Mouse (Mus musculus): ENCODE measurements around the gene Mpzl1.

Gene Mpzl1

GRCm38 (mm10) chr1:165655482-165655881, 21.1 kb upstream of the Mpzl1 start:
- DNase-seq (ENCODE audit: low spot score) = no peak

GRCm38 (mm10) chr1:165655022-165655421, 20.7 kb upstream of the Mpzl1 start:
- no peak for DNase-seq (ENCODE audit: low spot score)

GRCm38 (mm10) chr1:165653126-165653885, 19.0 kb upstream of the Mpzl1 start:
- no peak for DNase-seq (ENCODE audit: low spot score)

GRCm38 (mm10) chr1:165652507-165652906, 18.2 kb upstream of the Mpzl1 start:
- no peak for DNase-seq (ENCODE audit: low spot score)

GRCm38 (mm10) chr1:165651158-165651557, 16.8 kb upstream of the Mpzl1 start:
- DNase-seq (ENCODE audit: low spot score) = no peak

GRCm38 (mm10) chr1:165645102-165645501, 10.8 kb upstream of the Mpzl1 start:
- DNase-seq (ENCODE audit: low spot score) = no peak

- no peak for DNase-seq (ENCODE audit: low spot score)
Measured at GRCm38 (mm10) chr1:165643735-165644134, 9.4 kb upstream of the Mpzl1 start.

GRCm38 (mm10) chr1:165642780-165643311, 8.5 kb upstream of the Mpzl1 start:
- DNase-seq (ENCODE audit: low spot score) = peak; percentile 28

- DNase-seq (ENCODE audit: low spot score) = peak; percentile 80
Measured at GRCm38 (mm10) chr1:165641786-165642771, 7.7 kb upstream of the Mpzl1 start.

- DNase-seq (ENCODE audit: low spot score) = peak; percentile 91
Measured at GRCm38 (mm10) chr1:165641271-165641771, 7.0 kb upstream of the Mpzl1 start.

- no peak for DNase-seq (ENCODE audit: low spot score)
Measured at GRCm38 (mm10) chr1:165636289-165636688, 2.0 kb upstream of the Mpzl1 start.

GRCm38 (mm10) chr1:165635055-165635897, 938 bp upstream of the Mpzl1 start:
- peak; percentile 38 for DNase-seq (ENCODE audit: low spot score)

GRCm38 (mm10) chr1:165633345-165633744, 993 bp downstream of the Mpzl1 start:
- no peak for DNase-seq (ENCODE audit: low spot score)

- DNase-seq (ENCODE audit: low spot score) = no peak
Measured at GRCm38 (mm10) chr1:165631136-165631535, 3.2 kb downstream of the Mpzl1 start.

GRCm38 (mm10) chr1:165629975-165630374, 4.4 kb downstream of the Mpzl1 start:
- DNase-seq (ENCODE audit: low spot score) = no peak

GRCm38 (mm10) chr1:165628603-165629002, 5.7 kb downstream of the Mpzl1 start:
- peak; percentile 18 for DNase-seq (ENCODE audit: low spot score)

GRCm38 (mm10) chr1:165625896-165626295, 8.4 kb downstream of the Mpzl1 start:
- no peak for DNase-seq (ENCODE audit: low spot score)

- DNase-seq (ENCODE audit: low spot score) = no peak
Measured at GRCm38 (mm10) chr1:165625058-165625457, 9.3 kb downstream of the Mpzl1 start.

GRCm38 (mm10) chr1:165618201-165618624, 16.1 kb downstream of the Mpzl1 start:
- no peak for DNase-seq (ENCODE audit: low spot score)

- DNase-seq (ENCODE audit: low spot score) = no peak
Measured at GRCm38 (mm10) chr1:165617166-165617891, 17.0 kb downstream of the Mpzl1 start.

GRCm38 (mm10) chr1:165616652-165617051, 17.7 kb downstream of the Mpzl1 start:
- no peak for DNase-seq (ENCODE audit: low spot score)
